Mouse (Mus musculus) bone marrow macrophage, adult 2 months (primary cell): ENCODE results near the gene Mill2.

Source experiments
- CTCF ChIP-seq: IDR thresholded peaks from 2 replicates; pipeline ENCODE4 v1.5.1; 2012; ENCODE audit warnings: low read depth, mild to moderate bottlenecking, low read length, moderate library complexity
- POLR2A ChIP-seq: IDR thresholded peaks from 2 replicates; pipeline ENCODE4 v1.6.1; 2012; ENCODE audit warnings: mild to moderate bottlenecking, low read depth, low read length, borderline replicate concordance

DNA sequence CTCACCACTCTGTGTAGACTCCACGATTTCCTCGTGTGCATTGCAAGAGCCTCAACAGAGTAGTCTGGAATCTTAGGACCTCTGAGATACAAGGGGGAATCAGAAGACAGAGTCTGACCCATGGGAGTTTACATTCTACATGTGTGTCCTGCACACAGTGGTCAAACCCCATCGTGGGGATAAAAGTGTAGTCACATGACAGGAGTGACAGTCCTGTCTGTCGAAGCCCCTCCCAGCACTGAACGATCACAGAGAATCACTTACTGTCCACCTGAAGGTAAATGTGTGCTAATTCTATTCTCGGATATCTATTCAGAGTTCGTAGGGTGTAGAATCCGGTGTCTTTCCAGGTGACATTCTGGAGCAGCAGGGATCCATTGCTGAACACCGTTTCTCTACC, 21.5 kb upstream of the Mill2 start:
- no peak for TF ChIP-seq CTCF
- TF ChIP-seq POLR2A = no peak
